Mouse (Mus musculus): Measurements from ENCODE around the gene Cops6.

Cops6 gene

GRCm38 (mm10) chr5:138160842-138161665, at the start of gene Cops6:
Gene Cops6 (plus strand): TSS chr5:138161071.
- peak; percentile 93 for DNase-seq (ENCODE audit: low read depth, low spot score)
- Histone ChIP-seq H3K36me3 (ENCODE audit: control insufficient read depth, insufficient read depth, low read length, poor library complexity, severe bottlenecking) (peaks cover 13% of the 10 kb centered on the region), H3K27me3 (ENCODE audit: control insufficient read depth, insufficient read depth, low read length, poor library complexity, severe bottlenecking) (no peaks in the 10 kb centered on the region)

GRCm38 (mm10) chr5:138116255-138117198, 44.3 kb upstream of the Cops6 start, which contains the start of gene Zscan21:
Gene Zscan21 (plus strand): TSS chr5:138116903.
- Histone ChIP-seq H3K27me3 (ENCODE audit: control insufficient read depth, insufficient read depth, low read length, poor library complexity, severe bottlenecking) (no peaks in the 10 kb centered on the region), H3K36me3 (ENCODE audit: control insufficient read depth, insufficient read depth, low read length, poor library complexity, severe bottlenecking) (no peaks in the 10 kb centered on the region; the same call in 1 of the 2 replicates)
- DNase-seq (ENCODE audit: low read depth, low spot score) = peak; percentile 86

- DNase-seq (ENCODE audit: low read depth, low spot score) = peak; percentile 33
- Histone ChIP-seq H3K36me3 (ENCODE audit: control insufficient read depth, insufficient read depth, low read length, poor library complexity, severe bottlenecking) (no peaks in the 10 kb centered on the region; the same call in 1 of the 2 replicates), H3K27me3 (ENCODE audit: control insufficient read depth, insufficient read depth, low read length, poor library complexity, severe bottlenecking) (no peaks in the 10 kb centered on the region)
Observed at GRCm38 (mm10) chr5:138117199-138118015, 43.5 kb upstream of the Cops6 start.

DNA sequence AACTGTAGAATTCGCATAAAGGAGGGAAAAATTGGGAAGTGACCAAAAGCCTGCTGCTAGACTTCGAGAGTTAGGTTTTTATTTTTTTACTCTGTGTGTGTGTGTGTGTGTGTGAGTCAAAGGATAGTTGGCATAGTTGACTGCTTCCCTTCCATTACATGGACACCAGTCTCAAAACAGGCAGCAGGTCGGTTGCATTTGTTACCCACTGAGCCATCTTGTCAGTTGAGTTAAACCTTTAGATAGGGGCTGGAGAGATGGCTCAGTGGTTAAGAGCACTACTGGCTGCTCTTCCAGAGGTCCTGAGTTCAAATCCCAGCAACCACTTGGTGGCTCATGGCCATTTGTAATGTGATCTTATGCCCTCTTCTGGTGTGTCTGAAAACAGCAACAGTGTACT, 42.8 kb upstream of the Cops6 start:
- H3K27me3 ChIP-seq (ENCODE audit: control insufficient read depth, insufficient read depth, low read length, poor library complexity, severe bottlenecking) = no peaks in the 10 kb centered on the region
- DNase-seq (ENCODE audit: low read depth, low spot score) = no peak
- H3K36me3 ChIP-seq (ENCODE audit: control insufficient read depth, insufficient read depth, low read length, poor library complexity, severe bottlenecking) = no peaks in the 10 kb centered on the region; the same call in 1 of the 2 replicates

- no peaks in the 10 kb centered on the region for H3K27me3 ChIP-seq (ENCODE audit: control insufficient read depth, insufficient read depth, low read length, poor library complexity, severe bottlenecking)
- H3K36me3 ChIP-seq (ENCODE audit: control insufficient read depth, insufficient read depth, low read length, poor library complexity, severe bottlenecking) = peaks cover 11% of the 10 kb centered on the region
- no peak for DNase-seq (ENCODE audit: low read depth, low spot score)
Observed at GRCm38 (mm10) chr5:138132425-138133064, 28.3 kb upstream of the Cops6 start.

- DNase-seq (ENCODE audit: low read depth, low spot score) = no peak
- H3K36me3 ChIP-seq (ENCODE audit: control insufficient read depth, insufficient read depth, low read length, poor library complexity, severe bottlenecking) = peaks cover 6% of the 10 kb centered on the region; the same call in 1 of the 2 replicates
- H3K27me3 ChIP-seq (ENCODE audit: control insufficient read depth, insufficient read depth, low read length, poor library complexity, severe bottlenecking) = no peaks in the 10 kb centered on the region
Observed at GRCm38 (mm10) chr5:138137257-138137656, 23.6 kb upstream of the Cops6 start.

DNA sequence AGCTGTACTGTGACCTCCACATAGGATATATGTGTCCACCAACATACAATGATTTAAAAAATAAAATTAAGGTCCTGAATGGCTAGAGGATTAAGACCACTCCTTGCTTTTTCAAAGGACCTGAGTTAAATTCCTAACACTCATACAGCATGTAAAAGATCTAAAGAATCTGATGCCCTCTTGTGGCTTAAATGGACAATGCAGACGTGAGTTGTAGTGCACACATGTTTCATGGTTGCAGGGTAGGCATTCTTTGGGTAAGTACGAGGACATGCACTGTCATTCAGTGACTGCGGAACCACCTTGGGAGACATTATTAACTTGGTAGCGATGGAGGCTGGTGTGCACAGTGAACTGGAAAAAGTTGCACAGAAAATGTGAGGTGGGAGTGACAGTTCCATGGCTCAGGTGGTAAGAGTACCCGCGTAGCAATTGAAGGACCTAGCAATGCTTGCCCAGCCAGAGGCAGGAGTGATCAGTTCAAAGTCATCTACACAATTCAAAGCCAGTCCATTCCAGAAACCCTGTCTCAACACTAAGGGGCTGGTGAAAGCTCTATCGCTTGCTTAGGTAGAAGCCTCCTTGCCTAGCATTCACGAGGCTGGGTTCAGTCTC, 22.8 kb upstream of the Cops6 start:
- peaks cover 5% of the 10 kb centered on the region; the same call in 1 of the 2 replicates for H3K36me3 ChIP-seq (ENCODE audit: control insufficient read depth, insufficient read depth, low read length, poor library complexity, severe bottlenecking)
- peak; percentile 72 for DNase-seq (ENCODE audit: low read depth, low spot score)

DNA sequence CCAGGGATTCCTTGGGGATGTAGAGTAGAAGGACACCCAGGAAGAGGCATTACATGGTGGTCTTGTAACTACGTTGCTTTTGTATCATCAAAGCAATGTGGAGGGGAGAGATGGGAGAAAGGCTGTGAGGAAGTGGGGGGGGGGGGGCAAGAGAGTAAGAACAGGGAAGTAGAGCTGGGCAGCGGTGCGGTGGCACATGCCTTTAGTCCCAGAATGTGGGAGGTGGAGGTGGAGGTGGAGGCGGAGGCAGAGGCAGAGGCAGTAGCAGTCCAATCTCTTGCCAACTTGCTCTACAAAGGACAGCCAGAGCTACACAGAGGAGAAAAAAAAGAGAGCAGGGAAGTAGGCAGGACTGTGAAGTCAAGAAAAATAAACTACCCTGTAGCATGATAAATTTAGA, 22.3 kb upstream of the Cops6 start:
- no peak for DNase-seq (ENCODE audit: low read depth, low spot score)
- H3K36me3 ChIP-seq (ENCODE audit: control insufficient read depth, insufficient read depth, low read length, poor library complexity, severe bottlenecking) = 0 out of 2 replicates have a peak, but pooled peaks cover 1% of the 10 kb centered on the region
- H3K27me3 ChIP-seq (ENCODE audit: control insufficient read depth, insufficient read depth, low read length, poor library complexity, severe bottlenecking) = no peaks in the 10 kb centered on the region

More for the DNA sequence above, 22.8 kb upstream of the Cops6 start:
- no peaks in the 10 kb centered on the region for H3K27me3 ChIP-seq (ENCODE audit: control insufficient read depth, insufficient read depth, low read length, poor library complexity, severe bottlenecking)

GRCm38 (mm10) chr5:138154390-138154789, 6.5 kb upstream of the Cops6 start:
- peaks cover 12% of the 10 kb centered on the region; the same call in 1 of the 2 replicates for H3K36me3 ChIP-seq (ENCODE audit: control insufficient read depth, insufficient read depth, low read length, poor library complexity, severe bottlenecking)
- H3K27me3 ChIP-seq (ENCODE audit: control insufficient read depth, insufficient read depth, low read length, poor library complexity, severe bottlenecking) = no peaks in the 10 kb centered on the region
- no peak for DNase-seq (ENCODE audit: low read depth, low spot score)

GRCm38 (mm10) chr5:138155443-138155976, 5.4 kb upstream of the Cops6 start, which contains the start of gene Zfp113:
Gene Zfp113 (minus strand): TSS chr5:138155744.
- DNase-seq (ENCODE audit: low read depth, low spot score) = peak; percentile 94
- Histone ChIP-seq H3K27me3 (ENCODE audit: control insufficient read depth, insufficient read depth, low read length, poor library complexity, severe bottlenecking) (no peaks in the 10 kb centered on the region), H3K36me3 (ENCODE audit: control insufficient read depth, insufficient read depth, low read length, poor library complexity, severe bottlenecking) (peaks cover 9% of the 10 kb centered on the region; the same call in 1 of the 2 replicates)

GRCm38 (mm10) chr5:138160224-138160762, 578 bp upstream of the Cops6 start:
- H3K27me3 ChIP-seq (ENCODE audit: control insufficient read depth, insufficient read depth, low read length, poor library complexity, severe bottlenecking) = no peaks in the 10 kb centered on the region
- no peak for DNase-seq (ENCODE audit: low read depth, low spot score)
- peaks cover 8% of the 10 kb centered on the region for H3K36me3 ChIP-seq (ENCODE audit: control insufficient read depth, insufficient read depth, low read length, poor library complexity, severe bottlenecking)

DNA sequence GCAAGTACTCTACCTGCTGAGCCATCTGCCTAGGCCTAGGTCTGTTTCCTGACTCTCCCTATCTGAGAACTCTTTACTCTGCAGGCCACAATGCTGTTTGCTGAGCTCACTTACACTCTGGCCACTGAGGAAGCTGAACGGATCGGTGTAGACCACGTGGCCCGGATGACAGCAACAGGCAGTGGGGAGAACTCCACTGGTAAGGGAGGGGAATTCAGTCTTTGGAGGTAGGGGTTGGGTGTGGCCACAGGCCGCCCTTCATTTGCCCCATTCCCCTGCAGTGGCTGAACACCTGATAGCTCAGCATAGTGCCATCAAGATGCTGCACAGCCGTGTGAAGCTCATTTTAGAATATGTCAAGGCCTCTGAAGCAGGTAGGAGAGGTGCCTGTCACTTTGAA, 2.2 kb downstream of the Cops6 start:
- no peak for DNase-seq (ENCODE audit: low read depth, low spot score)
- no peaks in the 10 kb centered on the region for H3K27me3 ChIP-seq (ENCODE audit: control insufficient read depth, insufficient read depth, low read length, poor library complexity, severe bottlenecking)
- H3K36me3 ChIP-seq (ENCODE audit: control insufficient read depth, insufficient read depth, low read length, poor library complexity, severe bottlenecking) = peaks cover 20% of the 10 kb centered on the region

DNA sequence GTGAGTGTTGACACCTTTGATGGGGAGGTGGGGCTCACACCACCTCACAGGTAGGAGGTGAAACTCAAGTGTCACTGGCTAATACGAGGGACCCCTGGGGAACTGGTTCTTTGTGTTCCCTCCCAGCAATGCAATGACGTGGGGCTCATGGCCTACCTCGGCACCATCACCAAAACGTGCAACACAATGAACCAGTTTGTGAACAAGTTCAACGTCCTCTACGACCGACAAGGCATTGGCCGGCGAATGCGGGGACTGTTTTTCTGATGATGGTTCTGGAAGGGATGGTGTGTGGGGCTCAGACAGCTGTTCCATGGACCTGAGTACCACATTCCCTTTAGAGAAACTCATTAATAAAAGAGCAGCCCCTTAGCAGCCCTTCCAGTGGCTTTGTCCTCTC, 2.7 kb downstream of the Cops6 start:
- Histone ChIP-seq H3K36me3 (ENCODE audit: control insufficient read depth, insufficient read depth, low read length, poor library complexity, severe bottlenecking) (peaks cover 20% of the 10 kb centered on the region), H3K27me3 (ENCODE audit: control insufficient read depth, insufficient read depth, low read length, poor library complexity, severe bottlenecking) (no peaks in the 10 kb centered on the region)
- no peak for DNase-seq (ENCODE audit: low read depth, low spot score)
